Mouse (Mus musculus) liver, embryonic 14.5 days (tissue): ENCODE results near the gene Fgfr2.

Experiments
- CTCF ChIP-seq: IDR thresholded peaks from 2 replicates; pipeline ENCODE4 v1.5.1; 2016; ENCODE audit warnings: antibody characterized with exemption, low read depth, control low read depth
- EP300 ChIP-seq: IDR thresholded peaks from 2 replicates; pipeline ENCODE4 v1.6.1; 2016; ENCODE audit warnings: antibody characterized with exemption, low read depth

- no peak for TF ChIP-seq CTCF
- no peak for TF ChIP-seq EP300
Observed at GRCm38 (mm10) chr7:132790447-132791219, 332.5 kb downstream of the Fgfr2 start.
